Comparison of ENCODE assay signal across 8 mouse cellular contexts in the genomic region with DNA sequence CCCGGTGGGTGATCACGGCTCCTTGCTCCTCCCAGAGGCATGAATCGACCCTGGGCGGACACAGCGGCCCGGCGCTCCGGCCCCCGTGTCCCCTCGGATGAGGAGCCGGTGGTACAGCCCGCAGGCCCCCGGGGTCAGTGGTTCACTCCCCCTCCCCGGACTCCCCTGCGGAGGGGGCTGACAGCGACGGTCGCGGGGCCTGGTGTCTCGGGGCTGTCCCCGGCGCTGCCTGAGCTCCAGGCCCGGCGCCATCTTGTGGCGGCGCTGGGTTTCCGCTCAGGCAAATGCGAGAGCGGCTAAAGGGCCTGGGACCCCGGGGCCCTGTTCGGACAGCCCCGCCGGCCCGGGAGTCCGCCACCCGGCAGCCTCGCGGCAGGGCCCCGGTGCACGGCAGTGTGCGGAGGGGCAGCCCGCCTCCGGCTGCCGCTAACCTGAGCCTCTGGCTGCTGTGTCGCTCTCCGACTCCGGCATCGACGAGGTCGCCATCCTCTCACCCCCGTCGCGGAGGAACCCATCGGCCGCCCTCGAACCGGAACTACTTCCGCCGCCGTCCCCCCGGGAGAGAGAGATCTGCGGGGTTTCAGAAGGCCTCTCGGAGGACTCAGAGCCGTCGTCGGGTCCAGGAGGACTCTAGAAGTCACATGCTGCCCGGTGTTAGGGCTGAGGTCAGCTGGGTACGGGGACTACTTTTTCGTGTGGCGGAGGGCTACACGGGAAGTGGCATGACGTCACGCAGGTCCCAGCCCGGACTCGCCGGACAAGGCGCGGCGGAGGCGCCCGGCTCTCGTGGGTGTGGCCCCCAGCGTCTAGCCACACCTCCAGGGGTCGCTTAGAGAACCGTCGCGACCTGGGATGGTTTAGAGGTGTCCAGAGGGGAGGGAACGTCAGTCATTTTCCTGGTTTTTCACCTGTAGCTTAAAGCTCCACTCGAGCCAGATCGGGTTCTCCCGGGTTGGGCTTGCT. TPM values are rescaled to one million over a fixed set of nuclear protein-coding genes. Genes with fewer than 3 reads are reported as not detected.
A peak's percentile ranks its signal among the peaks of the same experiment; 100 is the strongest.
DNase-seq lines count a peak whose midpoint lies in the region; ATAC-seq and TF ChIP-seq lines count a peak whose summit lies in the region.

A gene (minus strand): TSS at position 672 of the 963 bp plus-strand sequence.

- WGBS in forebrain, embryonic 15.5 days, result under 1% methylated on average over 89 of the region's 91 CpGs
- under 1% methylated on average over 90 of the region's 91 CpGs for WGBS in lung, adult 2 months

- intact Hi-C loops in heart, postnatal 25 days (cut with DNase I), result loop anchor here (2.0 kb wide), 1 partner anchor 79 kb away; a partner anchor contains a TSS

- peak within 1 kb of the TSS; percentile 99 for H3K27ac ChIP-seq in forebrain, embryonic 15.5 days (replicated peaks)

- H3K4me3 ChIP-seq in forebrain, embryonic 15.5 days, result peak within 1 kb of the TSS; percentile 93
- peak within 1 kb of the TSS; percentile 74 for H3K4me3 ChIP-seq in lung, adult 2 months (replicated peaks; ENCODE audit: extremely low read depth, low read depth, low read length)

- H3K9ac ChIP-seq in forebrain, embryonic 15.5 days (replicated peaks), result peak within 1 kb of the TSS; percentile 94

- peak; percentile 96 for DNase-seq in ES-CJ7 (ENCODE audit: low read depth, low spot score)
- DNase-seq in cerebellum, adult 11 months, result peak; percentile 94
- peak; percentile 89 for DNase-seq in heart, postnatal 25 days (ENCODE audit: low spot score)
- peak; percentile 87 to 95 for DNase-seq in layer of hippocampus, adult 18-20 months (ENCODE audit: low spot score in 2 of 2)
- DNase-seq in lung, adult 2 months, result peak; percentile 96
- DNase-seq in thymus, adult 18-20 months, result peak; percentile 81 to 88

- peak; percentile 89 for ATAC-seq in forebrain, embryonic 15.5 days (replicated peaks)
- ATAC-seq in neutrophil, adult 5-6 weeks (ENCODE audit: extremely low read depth, insufficient number of reproducible peaks, low FRiP score, poor library complexity, severe bottlenecking), result peak; percentile 55

- peaks cover 31% of the 10 kb centered on the region for H3K36me3 ChIP-seq in forebrain, embryonic 15.5 days

- peaks cover 23% of the 10 kb centered on the region for H3K4me1 ChIP-seq in forebrain, embryonic 15.5 days
- H3K4me1 ChIP-seq in lung, adult 2 months (ENCODE audit: control insufficient read depth, insufficient read depth, low read length), result peaks cover 13% of the 10 kb centered on the region

- H3K27me3 ChIP-seq in forebrain, embryonic 15.5 days, result no peaks in the 10 kb centered on the region

- peak; percentile 70; the same call in 1 of the 2 replicates for TF ChIP-seq POLR2A in lung, adult 2 months (IDR thresholded peaks at IDR 0.05; ENCODE audit: borderline replicate concordance, extremely low read depth, low read depth, low read length)

- H3K4me2 ChIP-seq in forebrain, embryonic 15.5 days (replicated peaks), result peak within 1 kb of the TSS; percentile 96

- TF ChIP-seq CTCF in lung, adult 2 months (IDR thresholded peaks at IDR 0.05; ENCODE audit: insufficient read depth, low read length), result no peak

- H3K9me3 ChIP-seq in forebrain, embryonic 15.5 days, result 0 out of 2 replicates have a peak, but pooled peaks cover under 1% of the 10 kb centered on the region

RNA-seq across cellular contexts. Expression of the gene that starts here (rescaled TPM):
- polyA plus RNA-seq in forebrain, embryonic 15.5 days (2015; fragmentation: Nextera tagmentation; extraction: Ambion mirVana), result 15.7 and 16.7 TPM in 2 replicates
- 1 to 10 TPM; 8.6 to 9.2 TPM for total RNA-seq in heart, postnatal 25 days (2021)
- total RNA-seq in layer of hippocampus, adult 18-20 months (2021), result 10 to 100 TPM; 25.9 to 26.8 TPM
- polyA plus RNA-seq in lung, adult 2 months (2012; rRNA removed), result 33.2 and 34.9 TPM in 2 replicates
- 28.2 and 30.4 TPM in 2 replicates for total RNA-seq in neutrophil, adult 5-6 weeks (2017)

Comparison
In these comparisons a context has a peak if more than half of its experiments do, and no peak if none do; other contexts are left out.
1. Peak in every context shown above with its lines: DNase-seq, ATAC-seq, H3K4me3 ChIP-seq and H3K27ac ChIP-seq.